Mouse (Mus musculus): Measurements from ENCODE around the gene Hsp90b1.

DNA sequence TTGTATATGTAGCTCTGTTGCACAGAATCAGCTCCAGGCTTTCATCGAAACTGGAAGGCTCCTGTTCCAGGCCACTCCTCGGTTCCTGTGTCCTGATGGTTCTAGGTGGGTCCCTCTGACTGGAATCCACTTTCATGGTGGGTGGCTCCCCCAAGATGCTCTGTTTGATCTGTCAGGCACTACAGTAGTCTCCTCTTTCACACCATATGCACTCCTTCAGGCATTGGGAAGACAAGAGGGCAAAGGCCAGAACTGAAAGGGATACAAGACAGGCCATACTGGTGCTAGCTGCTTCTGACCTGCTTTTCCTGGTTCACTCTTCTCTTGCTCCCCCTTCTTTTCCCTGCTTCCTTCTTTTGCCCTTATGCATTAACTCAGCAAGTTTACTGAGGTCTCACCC lies 37.6 kb upstream of the Hsp90b1 start:
- TF ChIP-seq CTCF (IDR thresholded peaks at IDR 0.05; ENCODE audit: extremely low read depth, insufficient read length, insufficient replicate concordance, low read depth, low read length) (no peak), POLR2A (IDR thresholded peaks at IDR 0.05; ENCODE audit: low read depth, low read length) (no peak)
